Comparison of ENCODE assay signal across 23 mouse cellular contexts in genomic region chr4:47520076-47520475, GRCm38 (mm10).
"Had no signal": no experiment of that assay in that cellular context is flagged by ENCODE, and none has a peak within 500 bp of the region (broad histone marks: within the 10 kb centered on the region; RNA-seq: fewer than 3 reads in every experiment).

No protein-coding gene starts in this region.

- H3K9me3 ChIP-seq: heart, embryonic 10.5 days; heart, embryonic 12.5 days; intestine, embryonic 15.5 days; limb, embryonic 10.5 days; limb, embryonic 12.5 days; liver, embryonic 13.5 days had no signal

- ATAC-seq: hindbrain, embryonic 16.5 days; inflammation-experienced regulatory T-cells, adult 6 months; intestine, embryonic 15.5 days; intestine, postnatal 0 days had no signal

- DNase-seq: gastrocnemius, postnatal 14 days; gastrocnemius, postnatal 36 days; heart, adult 18-20 months; heart, postnatal 10 days; kidney, adult 18-20 months; kidney, adult 8-10 months; kidney, postnatal 10 days; kidney, postnatal 25 days; kidney, postnatal 4 days; liver; liver, embryonic 13.5 days had no signal

- H3K27ac ChIP-seq: heart, embryonic 10.5 days; hindbrain, embryonic 14.5 days; intestine, embryonic 15.5 days; left cerebral cortex, adult 2 months; limb, embryonic 10.5 days; limb, embryonic 12.5 days; liver, embryonic 13.5 days had no signal

- H3K9ac ChIP-seq: heart, embryonic 12.5 days; hindbrain, embryonic 14.5 days; intestine, embryonic 15.5 days; limb, embryonic 12.5 days; liver, embryonic 13.5 days had no signal

- H3K27me3 ChIP-seq: intestine, embryonic 15.5 days; liver, embryonic 13.5 days had no signal

- H3K36me3 ChIP-seq: heart, embryonic 10.5 days; heart, embryonic 12.5 days; intestine, embryonic 15.5 days; limb, embryonic 10.5 days; limb, embryonic 12.5 days; liver, embryonic 13.5 days had no signal

- H3K4me3 ChIP-seq: heart, embryonic 10.5 days; heart, embryonic 12.5 days; intestine, embryonic 15.5 days; layer of hippocampus, adult 2 months; left cerebral cortex, adult 2 months; limb, embryonic 10.5 days; limb, embryonic 12.5 days; liver, embryonic 13.5 days had no signal

- H3K4me1 ChIP-seq: heart, embryonic 10.5 days; intestine, embryonic 15.5 days; liver, embryonic 13.5 days had no signal

- H3K4me2 ChIP-seq: heart, embryonic 12.5 days; hindbrain, embryonic 14.5 days; intestine, embryonic 15.5 days; limb, embryonic 12.5 days; liver, embryonic 11.5 days; liver, embryonic 13.5 days had no signal
